Mouse (Mus musculus) cerebellum, adult 9-11 months (tissue): ENCODE measurements at regions not wholly inside any gene's neighbourhood (a gene's known extent, or its start where the extent isn't known, plus 50 kb on each side); places are given as distances from the start of the nearest gene placed in this dataset.
A peak's percentile ranks its signal among the peaks of the same experiment; 100 is the strongest.

ENCODE experiments used
- DNase-seq: peaks from one replicate; pipeline ENCODE4 v3.0.0; 2022

DNA sequence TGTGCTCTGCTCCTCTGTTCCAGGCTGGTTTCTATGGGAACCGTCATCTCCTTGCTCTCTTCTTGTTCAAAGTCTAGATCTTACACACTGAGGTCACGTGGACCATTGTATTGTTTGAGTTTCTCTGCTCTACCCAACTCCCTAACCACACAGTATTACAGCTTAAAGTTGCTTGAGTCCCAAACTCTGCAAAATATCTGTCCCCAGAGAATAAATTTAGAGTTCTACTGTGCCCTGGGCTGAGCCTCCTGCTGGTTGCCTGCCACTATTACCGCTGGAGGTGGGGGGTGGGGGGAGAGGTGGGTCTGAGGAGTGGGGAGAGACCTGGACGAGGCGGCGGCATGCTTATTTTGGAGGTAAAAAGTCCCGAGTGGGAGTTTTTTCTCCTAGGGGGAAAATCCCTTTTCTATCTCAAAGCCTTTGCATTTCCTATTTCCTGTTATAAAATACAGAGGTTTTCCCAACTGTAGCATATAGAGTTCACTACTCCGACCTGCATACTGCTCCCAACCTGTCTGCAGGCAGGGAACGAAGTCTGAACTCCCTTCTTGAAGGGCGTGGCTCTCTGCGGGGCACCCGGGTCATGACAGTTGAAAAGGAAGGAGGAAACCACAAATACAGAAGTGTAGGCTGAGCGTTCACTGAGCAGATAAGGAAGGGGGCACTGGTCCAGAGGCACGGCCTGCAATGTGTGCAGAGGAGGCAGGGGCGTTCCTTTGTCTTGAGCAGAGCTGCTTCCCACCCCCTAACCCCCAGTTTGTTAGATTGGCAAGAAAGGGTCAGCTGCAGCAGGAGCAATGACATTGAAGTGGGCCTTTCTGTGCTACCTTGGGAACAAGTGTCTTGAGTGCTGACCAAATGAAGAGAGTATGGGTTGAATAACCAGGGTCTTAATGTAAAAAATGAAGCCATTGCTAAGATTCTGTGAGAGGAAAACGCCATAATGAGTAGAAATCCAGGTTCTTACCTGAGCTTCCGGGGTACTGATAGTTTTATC, 188.7 kb downstream of the Akap7 start:
- no peak for DNase-seq

DNA sequence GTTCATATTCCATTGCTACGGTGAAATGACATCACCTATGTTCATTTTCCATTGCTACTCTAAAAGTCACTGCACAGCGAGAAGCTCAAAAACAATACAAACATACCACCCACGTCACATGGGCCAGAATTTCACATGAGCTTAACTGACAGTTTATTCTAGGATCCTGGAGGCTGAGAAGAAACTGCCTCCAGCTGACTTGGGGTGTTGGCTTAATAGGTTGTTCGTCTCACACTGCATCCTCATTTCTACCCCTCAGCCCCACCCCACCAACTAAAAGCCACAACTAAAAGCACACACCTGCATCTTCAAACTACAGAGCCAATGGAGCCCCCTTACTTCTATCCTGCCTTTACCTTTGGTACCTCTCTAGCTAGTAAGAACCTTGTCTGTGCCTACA, 187.0 kb upstream of the Arg1 start:
- DNase-seq = no peak

- peak; percentile 66 for DNase-seq
These were observed 185.3 kb upstream of the Arg1 start for GRCm38 (mm10) chr10:25112449-25113171.

GRCm38 (mm10) chr10:25111636-25112422, 184.5 kb upstream of the Arg1 start:
- peak; percentile 94 for DNase-seq

DNA sequence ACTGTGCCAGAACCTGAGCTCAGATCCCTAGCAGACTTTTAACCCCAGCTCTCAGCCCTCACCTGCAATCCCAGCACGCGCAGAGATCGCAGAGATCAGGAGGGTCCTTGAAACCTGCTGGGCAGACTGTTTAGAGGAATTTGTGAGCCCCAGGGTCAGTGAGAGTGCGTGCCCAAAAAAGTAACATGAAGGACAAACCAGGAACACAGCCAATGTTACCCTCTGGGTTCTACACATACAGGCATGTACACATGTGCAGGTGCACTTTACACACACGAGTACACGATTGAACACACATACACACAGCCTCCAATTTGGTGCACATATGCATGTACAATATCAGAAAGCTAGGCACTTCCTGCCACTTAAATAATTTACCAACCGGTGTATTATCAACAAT, 183.9 kb upstream of the Arg1 start:
- no peak for DNase-seq

DNA sequence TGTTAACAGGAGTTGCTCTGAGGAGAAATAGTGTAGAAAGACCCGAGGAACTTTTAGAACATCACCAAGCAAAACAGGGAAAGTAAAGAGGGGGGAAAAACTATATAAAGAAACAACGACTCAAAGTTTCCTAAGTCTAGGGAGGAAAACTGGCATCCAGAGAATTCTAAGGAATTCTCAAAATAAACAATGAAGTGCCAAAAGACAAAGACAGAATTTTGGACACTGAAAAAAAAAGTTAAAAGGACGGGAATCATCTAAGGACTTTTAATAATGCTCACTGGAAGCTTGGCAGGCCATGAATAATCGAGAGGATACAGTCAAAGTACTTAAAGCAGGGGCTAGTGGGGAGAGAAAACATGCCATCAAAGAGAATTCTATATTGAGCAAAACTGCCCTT, 170.8 kb upstream of the Arg1 start:
- DNase-seq = no peak

- DNase-seq = no peak
These were observed 162.6 kb upstream of the Arg1 start for GRCm38 (mm10) chr10:25089705-25090386.

DNA sequence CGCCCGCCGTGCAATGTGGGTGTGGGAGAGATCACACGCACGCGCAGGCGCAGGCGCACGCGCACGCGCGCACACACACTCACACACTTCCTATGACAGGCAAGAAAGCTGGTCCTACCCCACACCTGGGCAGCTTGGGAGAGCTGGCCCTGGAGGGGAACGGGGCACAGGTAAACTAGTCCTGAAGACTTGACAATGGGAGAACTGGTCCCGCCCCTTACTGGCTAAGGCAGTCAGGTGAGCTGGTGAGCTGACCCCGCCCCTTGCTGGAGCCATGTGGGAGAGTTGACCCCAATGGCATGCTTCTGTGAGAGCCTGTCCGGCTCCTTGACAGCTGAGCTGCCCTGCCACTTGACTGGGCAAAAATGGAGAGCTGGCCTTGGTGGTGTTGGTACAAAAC, 159.5 kb upstream of the Arg1 start:
- no peak for DNase-seq

DNA sequence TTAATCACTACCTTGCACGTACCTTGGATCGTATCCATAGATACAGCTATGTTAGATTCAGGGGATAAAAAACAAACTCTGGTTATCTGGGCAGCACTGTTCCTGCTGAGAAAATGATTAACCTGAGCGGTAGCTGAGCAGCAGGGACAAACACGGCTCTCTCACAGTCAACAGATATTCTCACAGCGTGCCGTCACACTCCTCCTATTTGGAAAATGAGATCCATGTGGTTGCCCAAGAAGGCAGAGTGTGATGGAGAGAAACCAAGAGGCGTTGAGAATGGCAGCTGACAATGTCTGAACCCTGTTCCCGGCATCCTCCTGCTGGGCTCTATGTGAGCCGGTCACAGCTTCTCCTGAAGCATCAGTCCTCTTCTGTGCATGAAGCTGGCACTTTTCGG, 155.6 kb upstream of the Arg1 start:
- DNase-seq = peak; percentile 93

DNA sequence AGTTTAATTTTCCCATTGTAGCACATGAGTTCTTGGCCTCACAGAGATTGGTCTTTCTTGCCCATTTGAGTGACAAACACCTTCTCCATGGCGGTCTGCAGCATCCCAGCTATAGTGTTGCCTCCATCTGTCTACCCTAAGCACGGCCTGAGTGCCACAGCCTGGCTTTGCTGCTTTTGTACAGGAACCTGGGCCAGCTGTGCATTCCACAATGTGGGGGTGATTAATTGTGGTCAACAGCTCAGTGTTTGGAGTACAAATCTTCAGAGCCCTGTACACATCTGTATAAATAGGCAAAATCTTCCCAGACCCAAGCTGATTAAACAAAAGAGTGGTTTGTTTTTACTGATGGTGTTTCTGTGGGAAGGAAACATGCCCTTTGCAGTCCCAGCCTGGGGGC, 145.3 kb upstream of the Arg1 start:
- DNase-seq = no peak

DNA sequence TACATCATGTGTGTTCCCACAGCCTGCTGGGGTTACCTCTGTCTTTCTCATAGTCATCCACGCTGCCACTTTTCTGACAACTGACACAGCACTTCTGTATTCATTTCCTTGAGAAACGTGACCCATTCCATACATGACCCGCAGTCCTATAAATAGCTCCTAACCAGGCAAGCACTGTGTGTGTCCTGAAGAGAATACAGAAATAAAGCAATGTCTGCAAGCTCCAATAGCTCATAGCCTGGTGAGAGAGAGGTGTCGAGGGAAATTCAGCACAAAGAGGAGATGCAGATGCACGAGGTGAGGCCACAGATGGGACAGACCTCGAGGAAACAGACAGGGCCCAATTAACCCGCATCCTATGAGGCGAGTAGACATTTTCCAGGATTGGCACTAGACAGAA, 141.0 kb upstream of the Arg1 start:
- DNase-seq = no peak

- DNase-seq = no peak
These were observed 137.5 kb upstream of the Arg1 start for GRCm38 (mm10) chr10:25064701-25065362.

GRCm38 (mm10) chr10:25061402-25062055, 134.2 kb upstream of the Arg1 start:
- DNase-seq = no peak

DNA sequence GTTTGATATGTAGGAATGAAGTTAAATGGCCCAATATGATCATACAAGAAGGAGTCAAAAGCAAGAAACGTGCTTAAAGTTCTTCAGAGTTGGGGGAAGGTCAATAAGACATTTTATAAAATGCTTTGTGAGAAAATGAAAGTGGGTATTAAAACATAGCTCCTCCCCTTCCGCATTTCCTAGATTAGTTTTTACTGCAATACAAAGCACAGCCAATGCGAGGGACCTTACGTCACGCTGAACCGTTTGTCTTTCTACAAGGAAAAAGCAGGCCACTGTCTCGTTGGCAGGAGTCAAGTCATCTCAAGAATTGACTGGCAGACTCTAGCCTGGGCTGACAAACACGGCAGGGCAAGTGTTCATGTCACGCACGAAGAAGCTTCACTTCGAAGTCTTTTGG, 131.4 kb upstream of the Arg1 start:
- DNase-seq = no peak

DNA sequence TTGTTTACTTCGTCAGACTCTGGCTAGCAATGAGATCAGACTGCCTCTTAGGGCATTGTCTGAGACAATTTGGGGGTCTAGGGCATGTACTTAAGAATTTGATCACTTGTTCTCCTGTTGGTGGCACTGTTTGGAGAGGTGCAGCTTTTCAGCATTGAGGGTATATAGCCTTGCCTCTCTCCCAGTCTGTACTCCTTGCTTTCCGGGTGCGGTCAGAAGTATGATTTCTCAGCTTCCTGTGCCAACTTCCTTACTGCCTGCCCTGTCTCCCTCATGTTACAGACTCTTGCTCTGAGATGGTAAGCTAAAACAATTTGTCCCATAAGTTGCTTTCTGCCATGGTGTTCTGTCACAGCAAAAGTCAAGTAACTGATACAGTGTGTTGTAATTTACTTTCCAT, 124.7 kb upstream of the Arg1 start:
- peak; percentile 2 for DNase-seq

GRCm38 (mm10) chr10:25051368-25051874, 124.1 kb upstream of the Arg1 start:
- DNase-seq = peak; percentile 1

GRCm38 (mm10) chr10:25041221-25041620, 113.9 kb upstream of the Arg1 start:
- peak; percentile 87 for DNase-seq

DNA sequence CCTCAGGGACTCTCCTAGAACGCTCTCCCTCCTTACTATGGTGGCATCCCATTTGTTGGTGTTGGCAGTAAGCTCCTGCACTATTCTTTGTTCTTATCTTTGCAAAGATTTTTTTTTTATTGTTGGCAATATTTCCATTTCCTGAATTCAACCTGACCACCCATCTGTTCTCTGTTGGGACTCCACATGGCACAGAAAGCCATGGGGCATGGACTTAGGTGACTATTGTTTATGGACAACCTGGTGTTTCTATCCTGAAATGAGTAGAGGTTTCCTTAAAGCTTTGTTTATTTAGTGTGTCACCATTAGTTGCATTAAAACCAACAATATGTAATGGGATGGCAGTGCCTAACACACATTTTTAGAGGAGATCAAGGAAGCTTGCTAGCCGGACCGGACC, 112.6 kb upstream of the Arg1 start:
- DNase-seq = peak; percentile 80

- no peak for DNase-seq
These were observed 109.6 kb upstream of the Arg1 start for GRCm38 (mm10) chr10:25036928-25037327.

GRCm38 (mm10) chr10:25035363-25035762, 108.1 kb upstream of the Arg1 start:
- DNase-seq = no peak

- no peak for DNase-seq
These were observed 105.3 kb upstream of the Arg1 start for GRCm38 (mm10) chr10:25032625-25033024.
